Mouse (Mus musculus) ovary, postnatal 36 days (tissue): ENCODE results near the gene Elavl2.
"Not testable (repeated sequence)": the region's sequence is repeated elsewhere in the genome, so short reads cannot be mapped to it uniquely, and the experiment has no call there.

Source experiments
- DNase-seq: peaks from one replicate; pipeline ENCODE4 v3.0.0; 2022; ENCODE audit warnings: low spot score, mixed read lengths

Gene Elavl2

DNA sequence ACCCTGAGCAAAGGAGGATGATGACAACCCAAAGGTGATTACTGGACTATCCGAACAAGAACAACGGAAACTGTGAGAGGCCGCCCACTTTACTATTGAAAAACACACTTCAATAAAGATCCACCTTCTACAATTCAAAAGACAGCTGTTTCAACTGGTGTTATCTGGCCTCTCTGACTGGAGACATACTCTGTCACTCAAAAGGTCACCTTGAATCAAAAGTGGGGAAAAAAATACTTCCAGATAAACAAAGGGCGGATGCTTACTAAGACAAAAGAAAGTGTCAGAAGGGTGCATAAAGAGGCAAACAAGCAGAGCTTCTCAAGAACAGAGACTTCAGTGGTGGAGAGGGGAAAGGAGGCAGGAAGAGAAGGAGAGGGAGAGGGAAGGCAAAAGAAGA lies 66.4 kb downstream of the Elavl2 start:
- no peak for DNase-seq

DNA sequence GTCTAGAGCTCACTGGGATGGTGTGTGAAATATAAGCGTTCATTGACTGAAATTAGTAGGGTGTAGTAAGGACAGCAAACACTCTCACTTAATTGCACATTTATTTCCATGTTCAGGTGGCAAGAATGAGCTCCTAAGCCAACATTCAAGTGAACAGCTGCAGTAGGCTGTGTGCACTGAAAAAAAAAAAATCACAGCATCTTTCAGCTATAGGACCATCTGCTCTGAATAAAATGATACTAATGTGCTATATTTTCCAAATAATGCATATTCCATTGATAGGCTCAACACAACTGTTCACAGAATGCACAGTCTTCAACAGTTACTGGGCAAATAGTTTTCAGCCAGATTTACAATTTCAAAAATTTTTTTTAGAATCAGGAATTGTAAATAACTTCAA lies 89.8 kb downstream of the Elavl2 start:
- no peak for DNase-seq

GRCm38 (mm10) chr4:91297706-91298105 lies 102.9 kb downstream of the Elavl2 start:
- DNase-seq, result no peak

DNA sequence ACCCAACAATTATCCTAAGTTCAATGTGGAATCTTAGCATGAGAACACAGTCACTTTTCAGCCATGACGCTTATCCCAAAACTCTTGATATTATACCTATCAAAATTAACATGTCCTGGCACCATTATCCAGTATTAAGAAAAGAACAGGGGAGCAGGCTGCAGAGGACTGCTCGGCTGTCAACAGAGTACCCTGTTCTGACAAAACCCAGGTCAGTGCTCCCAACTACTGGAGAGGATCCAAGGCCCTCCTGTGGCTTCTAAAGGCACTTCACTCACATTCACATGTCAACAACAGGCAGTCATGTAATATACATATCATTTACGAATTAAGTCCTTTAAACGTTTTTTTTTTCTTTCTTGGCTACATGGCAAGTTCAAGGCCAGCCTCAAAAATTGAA lies 105.3 kb downstream of the Elavl2 start:
- no peak for DNase-seq

DNA sequence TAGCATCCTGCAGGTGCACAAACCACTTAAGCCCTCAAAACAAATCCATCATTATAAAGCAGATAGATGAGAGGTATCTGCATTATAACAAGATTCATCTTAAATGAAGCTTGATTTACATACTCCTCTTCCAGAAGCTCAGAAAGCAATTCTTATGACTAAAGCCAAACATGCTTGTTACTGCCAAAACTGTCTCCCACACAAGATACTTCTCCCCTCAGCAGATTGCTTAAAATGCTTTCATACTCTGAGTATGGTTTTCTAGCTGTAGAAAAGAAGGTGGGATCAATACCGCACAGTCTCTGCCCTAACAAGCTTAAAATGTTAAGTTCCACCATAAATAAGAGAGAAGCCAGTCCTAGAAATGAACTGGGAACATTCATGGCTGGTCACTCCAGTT lies 109.1 kb downstream of the Elavl2 start:
- DNase-seq, result no peak

DNA sequence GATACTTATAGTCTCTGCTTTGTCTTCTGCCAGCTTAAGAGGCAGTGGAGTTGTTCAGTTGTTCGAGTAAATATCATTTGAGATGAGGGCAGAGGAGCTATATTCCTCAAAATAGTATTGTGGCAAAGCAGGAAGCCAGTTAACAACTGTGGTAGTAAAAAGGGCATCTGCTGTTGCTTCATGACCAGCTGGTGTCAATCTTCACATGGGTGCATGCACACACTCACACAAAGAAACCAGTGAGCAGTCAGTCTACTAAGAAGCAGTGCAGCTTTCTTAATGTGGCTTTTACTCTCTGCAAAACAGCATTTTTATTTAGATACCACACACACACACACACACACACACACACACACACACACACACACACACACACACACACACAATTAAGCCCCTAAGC lies 110.2 kb downstream of the Elavl2 start:
- no peak for DNase-seq

DNA sequence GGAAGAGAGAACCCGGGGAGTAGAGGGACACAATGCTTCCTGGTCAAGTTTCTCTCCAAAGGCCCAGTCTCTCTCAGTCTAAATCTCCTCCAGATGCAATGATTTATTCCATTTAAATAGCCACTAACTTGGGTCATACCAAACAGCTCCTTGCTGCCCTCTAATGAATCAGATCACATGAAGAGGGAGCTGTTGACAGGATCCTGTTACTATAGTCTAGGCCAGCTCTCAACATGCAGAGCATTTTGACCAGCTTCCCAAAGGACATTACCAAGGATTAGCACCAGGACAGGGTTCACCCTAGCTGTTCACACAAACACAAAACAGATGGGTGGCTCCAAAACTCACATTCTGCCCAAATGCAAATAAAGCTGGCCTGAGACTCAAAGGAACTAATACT lies 111.4 kb downstream of the Elavl2 start:
- no peak for DNase-seq

DNA sequence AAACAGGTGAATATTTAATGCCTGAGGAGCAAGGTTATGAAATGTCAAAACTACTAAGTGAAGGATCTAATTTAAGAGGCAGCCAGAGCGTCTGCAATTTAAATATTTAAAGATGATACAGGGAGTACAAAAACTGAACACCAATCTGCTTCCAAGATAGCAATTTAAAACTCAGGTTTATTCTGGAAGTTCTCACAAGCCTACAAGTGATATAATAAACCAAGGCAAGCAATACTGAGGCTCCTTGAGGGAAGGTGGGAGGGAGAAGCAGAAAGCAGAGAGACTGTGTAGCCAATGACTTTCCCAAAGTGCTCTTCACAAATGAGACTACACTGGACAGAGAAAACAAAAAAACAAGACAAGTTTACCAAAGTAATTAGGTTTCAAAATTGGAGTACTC lies 132.2 kb downstream of the Elavl2 start:
- no peak for DNase-seq

GRCm38 (mm10) chr4:91263733-91264440 lies 136.7 kb downstream of the Elavl2 start:
- no peak for DNase-seq

GRCm38 (mm10) chr4:91262839-91263238 lies 137.7 kb downstream of the Elavl2 start:
- no peak for DNase-seq

- DNase-seq, result no peak
These were observed 140.0 kb downstream of the Elavl2 start for GRCm38 (mm10) chr4:91260622-91261021.

- no peak for DNase-seq
These were observed 151.9 kb downstream of the Elavl2 start for GRCm38 (mm10) chr4:91248650-91249049.

DNA sequence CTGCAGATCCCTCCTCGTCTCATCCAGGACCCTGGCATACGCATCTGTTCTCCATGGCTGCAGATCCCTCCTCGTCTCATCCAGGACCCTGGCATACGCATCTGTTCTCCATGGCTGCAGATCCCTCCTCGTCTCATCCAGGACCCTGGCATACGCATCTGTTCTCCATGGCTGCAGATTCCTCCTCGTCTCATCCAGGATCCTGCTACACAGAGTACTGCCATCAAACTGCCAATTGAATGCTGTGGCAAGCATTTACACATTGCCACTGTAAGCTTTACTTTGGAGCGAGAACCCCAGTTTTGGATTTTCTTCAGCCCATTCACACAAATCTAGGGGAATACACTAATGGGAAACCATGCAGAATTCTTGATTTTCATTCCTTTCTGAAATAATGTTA lies 155.4 kb downstream of the Elavl2 start:
- not testable (repeated sequence) for DNase-seq

- DNase-seq, result no peak
These were observed 156.0 kb downstream of the Elavl2 start for GRCm38 (mm10) chr4:91244554-91244953.

GRCm38 (mm10) chr4:91243896-91244295 lies 156.7 kb downstream of the Elavl2 start:
- no peak for DNase-seq

DNA sequence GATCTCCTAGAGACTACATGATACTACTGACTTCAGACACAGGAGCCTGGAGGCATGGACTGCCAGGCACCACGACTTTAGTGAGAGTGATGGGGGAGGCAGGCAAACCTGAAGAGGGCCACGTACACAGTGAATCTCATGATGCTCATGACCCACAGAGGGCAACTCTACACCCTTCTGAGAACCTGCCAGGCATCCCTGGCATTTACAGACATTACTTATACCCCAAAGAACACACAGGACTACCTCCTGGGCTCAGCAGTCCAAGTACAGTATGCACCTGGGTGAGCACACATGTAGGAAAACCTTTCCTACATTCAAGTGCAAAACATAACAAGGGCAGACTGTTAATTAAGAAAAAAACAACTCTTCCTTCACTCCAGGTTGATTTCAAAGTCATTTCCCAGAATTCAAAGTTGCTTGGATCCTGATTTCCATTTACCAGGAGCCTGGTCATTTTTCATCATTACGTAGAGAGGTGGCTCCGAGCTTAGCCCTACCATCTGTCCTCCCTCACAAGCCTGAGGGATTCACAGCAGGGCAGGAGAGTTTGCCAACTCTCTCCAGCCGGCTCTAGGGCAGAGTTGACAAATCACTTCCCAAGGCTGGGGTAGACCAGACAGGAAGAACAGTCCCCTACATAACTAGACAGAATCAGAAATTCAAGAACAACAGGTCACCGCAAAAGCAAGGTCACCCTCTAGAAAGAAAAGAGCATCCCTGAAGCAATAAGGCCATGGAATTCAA lies 161.7 kb downstream of the Elavl2 start:
- DNase-seq, result no peak

DNA sequence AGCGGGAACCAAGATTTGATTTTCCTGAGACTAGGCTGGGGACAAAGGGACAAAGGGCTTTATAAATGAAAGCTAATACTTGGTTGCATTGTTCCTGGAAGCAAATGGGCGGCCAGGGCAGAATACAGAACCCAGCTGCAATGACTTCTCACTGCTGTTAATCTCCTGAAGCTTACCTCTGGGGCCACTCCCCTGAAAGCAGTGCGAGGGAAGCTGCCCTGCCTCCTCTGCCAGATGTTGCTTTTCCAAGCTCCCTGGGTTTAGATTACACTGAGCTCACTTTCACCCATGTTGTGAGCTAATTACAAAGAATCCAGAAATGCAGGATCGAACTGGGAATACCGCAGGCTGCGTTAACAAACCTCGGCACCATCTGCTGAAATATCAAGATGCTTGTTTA lies 163.6 kb downstream of the Elavl2 start:
- no peak for DNase-seq

- no peak for DNase-seq
These were observed 165.6 kb downstream of the Elavl2 start for GRCm38 (mm10) chr4:91234941-91235340.

- no peak for DNase-seq
These were observed 167.0 kb downstream of the Elavl2 start for GRCm38 (mm10) chr4:91233599-91233998.

GRCm38 (mm10) chr4:91230439-91230863 lies 170.1 kb downstream of the Elavl2 start:
- no peak for DNase-seq

DNA sequence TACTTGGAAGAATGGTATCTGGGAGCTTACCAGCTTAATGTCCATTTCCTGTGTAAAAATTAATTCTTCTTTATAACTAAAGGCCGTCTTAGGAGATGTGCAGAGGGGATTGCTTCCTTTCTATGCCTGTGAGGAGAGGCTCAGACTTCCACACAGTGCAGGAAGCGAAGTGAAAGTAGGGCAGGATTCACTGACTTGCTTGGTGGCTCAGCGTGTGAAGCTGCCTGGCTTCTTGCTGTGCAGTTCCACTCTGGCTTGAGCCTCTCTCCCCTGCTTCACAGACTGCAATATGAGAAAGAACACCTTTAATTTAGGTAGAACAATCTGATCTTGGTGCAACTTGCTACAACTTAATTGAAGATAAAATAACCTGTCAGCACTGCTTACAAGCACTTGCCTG lies 172.2 kb downstream of the Elavl2 start:
- no peak for DNase-seq

GRCm38 (mm10) chr4:91223811-91224210 lies 176.8 kb downstream of the Elavl2 start:
- no peak for DNase-seq

DNA sequence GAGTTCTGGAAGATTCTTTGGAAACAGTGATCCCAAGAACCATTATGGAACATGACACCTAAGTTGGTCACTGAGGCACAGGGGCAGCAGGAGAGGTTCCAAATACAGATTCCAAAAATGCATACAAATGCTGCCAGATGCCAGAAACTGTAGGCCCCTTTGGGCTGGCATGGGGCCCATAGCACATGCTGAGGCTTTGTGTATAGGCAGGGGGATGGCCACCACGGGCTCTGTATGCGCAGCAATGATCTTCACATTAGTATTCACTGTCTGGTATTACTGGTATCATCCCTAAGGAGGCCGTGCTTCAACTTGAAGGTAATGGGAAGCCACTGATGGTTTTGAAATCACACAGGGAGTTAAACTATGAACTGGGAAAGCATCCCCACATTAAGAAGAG lies 181.3 kb downstream of the Elavl2 start:
- no peak for DNase-seq

- no peak for DNase-seq
These were observed 186.7 kb downstream of the Elavl2 start for GRCm38 (mm10) chr4:91213917-91214316.
